Mouse (Mus musculus) left cerebral cortex, postnatal 4 days (tissue): ENCODE measurements around the gene Dstyk. TPM values are rescaled to one million over a fixed set of nuclear protein-coding genes. Genes with fewer than 3 reads are reported as not detected.

ENCODE experiments used
- DNase-seq: peaks from one replicate; pipeline ENCODE4 v3.0.0-alpha.2; 2022
- intact Hi-C: fragments of 180-260 bp; cut with DNase I; formaldehyde crosslinking; loops from one replicate; pipeline ENCODE4 v1.15.1; 2025
- total RNA-seq, 2 experiments: library from RNA; stranded (reverse); gene quantifications; 2 replicates each; pipeline ENCODE4 v1.2.3; 2021

Gene Dstyk
- total RNA-seq, 2 experiments from 2014 or later, result 22.0 to 23.9 TPM

DNA sequence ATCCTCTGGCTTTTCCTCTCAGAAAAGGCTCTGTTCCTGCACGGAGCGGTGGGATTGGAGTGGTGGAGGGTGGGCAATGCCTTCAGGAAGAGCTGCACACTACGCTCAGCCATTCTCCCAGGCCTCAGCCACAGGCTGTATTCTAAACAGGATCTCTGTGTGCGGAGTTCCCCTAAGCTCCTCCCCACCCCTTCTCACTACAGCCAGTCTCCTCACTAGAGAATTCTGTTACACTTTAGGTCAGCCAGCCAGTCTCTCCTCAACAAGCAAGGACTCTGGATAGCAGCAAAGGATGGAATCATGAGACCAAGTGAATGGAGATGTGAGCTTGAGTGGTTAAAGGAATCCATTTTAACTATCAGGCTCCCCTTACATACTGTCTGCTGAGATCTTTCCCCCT, 29.4 kb upstream of the Dstyk start:
- intact Hi-C loops, result no loop called here
- DNase-seq, result no peak

- intact Hi-C loops, result no loop called here
These were observed 28.2 kb upstream of the Dstyk start for GRCm38 (mm10) chr1:132388813-132389803.

DNA sequence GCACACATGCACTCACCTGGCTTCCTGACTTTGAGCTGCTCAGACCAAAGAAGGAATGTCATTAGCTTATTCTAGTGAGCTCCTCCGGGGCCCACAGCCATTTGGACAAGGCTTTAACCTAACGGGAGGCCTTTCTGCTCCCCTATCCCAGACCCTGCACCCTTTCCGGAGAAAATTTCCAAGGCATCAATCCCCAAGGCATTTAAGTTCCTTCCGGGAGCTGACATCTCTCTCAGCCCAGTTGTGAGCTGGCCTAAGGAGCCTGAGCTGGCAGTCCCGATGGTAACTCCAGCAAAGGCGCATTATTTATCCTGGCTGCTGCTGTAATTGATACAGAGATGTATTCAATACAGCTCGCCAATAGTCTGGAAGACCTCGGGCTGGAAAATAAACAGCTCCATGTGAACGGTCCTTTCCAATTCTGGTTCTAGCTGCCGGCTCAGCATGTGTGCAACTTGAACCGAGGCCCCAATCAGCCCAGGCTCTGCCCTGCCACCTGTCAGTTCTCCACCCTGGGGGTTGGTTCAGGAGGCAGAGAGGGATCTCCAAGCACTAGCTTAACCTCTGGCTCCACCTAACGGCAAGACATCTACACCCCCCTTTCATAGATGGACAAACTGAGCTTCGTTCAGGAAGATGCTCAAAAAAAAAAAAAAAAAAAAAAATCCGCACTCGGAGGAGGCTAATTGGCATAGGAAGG, 27.3 kb upstream of the Dstyk start:
- intact Hi-C loops, result no loop called here
- peak; percentile 75 for DNase-seq

More at GRCm38 (mm10) chr1:132388813-132389803, 28.2 kb upstream of the Dstyk start:
- DNase-seq, result no peak

- intact Hi-C loops, result no loop called here
- peak; percentile 60 for DNase-seq
These were observed 26.4 kb upstream of the Dstyk start, which contains the start of gene Tmcc2 for GRCm38 (mm10) chr1:132390691-132391579. Tmcc2 (minus strand) TSS chr1:132391281.

DNA sequence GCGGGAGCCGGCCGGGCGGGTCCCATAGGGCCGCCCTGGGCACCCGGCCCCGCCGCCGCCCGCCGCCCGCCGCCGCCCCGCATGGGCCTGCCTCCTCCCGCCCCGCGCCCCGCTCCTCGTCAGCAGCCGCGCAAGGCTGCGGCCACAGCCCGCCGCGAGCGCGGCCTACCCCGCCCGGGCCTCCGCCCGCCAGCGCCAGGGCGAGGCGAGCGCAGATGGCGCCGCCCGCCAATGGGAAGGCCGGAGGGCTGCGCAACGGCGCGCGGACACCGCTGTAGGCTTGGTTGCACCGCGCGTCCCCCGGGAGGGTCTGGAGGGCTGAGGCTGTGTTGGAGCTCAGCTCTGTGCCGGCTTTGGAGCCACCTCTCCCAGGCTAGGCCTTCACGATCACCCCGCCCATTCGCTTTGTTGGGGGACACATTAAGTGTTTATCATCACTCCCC, 25.8 kb upstream of the Dstyk start:
- intact Hi-C loops, result no loop called here
- peak; percentile 92 for DNase-seq

- no peak for DNase-seq
- intact Hi-C loops, result no loop called here
These were observed 24.5 kb upstream of the Dstyk start for GRCm38 (mm10) chr1:132392872-132393271.

- intact Hi-C loops, result no loop called here
- no peak for DNase-seq
These were observed 20.6 kb upstream of the Dstyk start for GRCm38 (mm10) chr1:132396705-132397104.

DNA sequence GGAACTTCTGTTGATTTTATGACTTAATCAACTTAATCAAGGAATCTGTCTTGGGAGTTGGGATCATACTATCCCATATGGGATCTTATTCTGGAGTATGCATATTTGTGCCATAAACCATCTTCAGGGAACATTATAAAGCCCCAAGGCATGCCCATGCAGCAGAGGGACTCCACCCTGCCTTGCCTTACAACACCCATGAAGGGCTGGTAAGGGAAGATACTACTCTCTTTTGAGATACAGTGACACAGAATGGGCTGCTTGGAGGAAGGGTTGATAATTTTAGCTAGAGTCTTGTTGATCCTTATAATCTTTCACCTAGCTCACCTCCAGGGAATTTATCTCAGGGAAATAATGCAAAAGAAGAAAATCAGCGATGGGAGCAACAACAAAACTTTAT, 16.8 kb upstream of the Dstyk start:
- intact Hi-C loops, result no loop called here
- no peak for DNase-seq

DNA sequence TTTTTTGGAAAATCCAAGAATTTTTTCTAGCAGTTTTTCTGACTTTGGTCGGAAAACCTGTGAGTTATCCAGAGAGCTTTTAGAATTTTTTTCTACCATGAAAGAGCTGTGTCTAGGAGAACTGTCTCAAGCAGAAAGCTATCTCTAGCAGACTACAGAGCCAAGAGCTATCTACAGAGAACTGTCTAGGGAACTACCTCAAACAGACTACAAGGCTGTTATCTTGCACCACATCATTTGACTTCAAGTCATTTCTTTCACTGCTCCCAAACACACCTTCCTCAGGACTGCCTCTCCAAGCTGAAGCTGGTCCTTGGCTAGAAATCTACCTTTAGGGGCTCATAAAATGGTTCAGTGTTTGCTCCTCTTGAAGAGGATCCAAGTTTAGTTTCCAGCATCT, 15.5 kb upstream of the Dstyk start:
- DNase-seq, result no peak
- intact Hi-C loops, result no loop called here

DNA sequence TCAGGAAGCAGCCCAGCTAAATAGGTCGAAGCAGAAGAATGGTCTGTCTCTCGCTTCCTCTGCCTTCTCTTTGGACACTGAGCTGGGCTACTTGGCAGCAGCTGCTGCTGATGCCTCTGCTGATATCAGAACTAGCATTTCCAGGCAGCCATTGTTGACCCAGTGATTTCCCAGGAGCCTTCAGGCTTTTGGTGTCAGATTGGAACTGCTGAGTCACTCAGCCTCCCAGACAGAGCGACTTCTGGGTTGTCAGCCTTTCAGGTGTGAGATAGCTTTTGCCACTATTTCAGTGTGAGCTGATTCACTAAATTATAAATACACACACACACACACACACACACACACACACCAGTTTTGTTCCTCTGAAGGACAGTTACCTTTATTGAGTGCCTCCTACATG, 6.7 kb upstream of the Dstyk start:
- DNase-seq, result no peak
- intact Hi-C loops, result no loop called here

- intact Hi-C loops, result no loop called here
- no peak for DNase-seq
These were observed 962 bp upstream of the Dstyk start for GRCm38 (mm10) chr1:132416244-132416942.

GRCm38 (mm10) chr1:132416943-132417290, 438 bp upstream of the Dstyk start:
- intact Hi-C loops, result no loop called here
- no peak for DNase-seq

DNA sequence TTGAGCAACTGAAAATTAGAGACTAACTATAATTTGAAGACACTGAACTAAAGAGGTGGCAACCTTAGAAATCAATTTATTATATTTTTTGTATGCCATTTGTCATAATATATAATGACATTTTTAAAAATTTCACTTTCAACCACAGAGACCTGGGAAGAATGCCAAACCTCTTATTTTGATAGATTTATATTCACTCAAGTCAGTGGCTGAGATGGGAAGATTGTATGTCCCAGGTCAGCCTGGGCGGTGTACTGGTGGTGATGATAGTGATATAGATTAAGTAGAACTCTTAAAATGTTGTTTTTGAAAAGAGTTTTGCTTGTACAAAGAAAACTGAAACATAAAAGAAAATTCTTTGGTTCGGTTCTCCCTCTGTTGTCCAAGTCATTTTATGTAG, 2.9 kb downstream of the Dstyk start:
- DNase-seq, result no peak
- intact Hi-C loops, result no loop called here

GRCm38 (mm10) chr1:132420662-132421061, 3.3 kb downstream of the Dstyk start:
- intact Hi-C loops, result no loop called here
- no peak for DNase-seq

DNA sequence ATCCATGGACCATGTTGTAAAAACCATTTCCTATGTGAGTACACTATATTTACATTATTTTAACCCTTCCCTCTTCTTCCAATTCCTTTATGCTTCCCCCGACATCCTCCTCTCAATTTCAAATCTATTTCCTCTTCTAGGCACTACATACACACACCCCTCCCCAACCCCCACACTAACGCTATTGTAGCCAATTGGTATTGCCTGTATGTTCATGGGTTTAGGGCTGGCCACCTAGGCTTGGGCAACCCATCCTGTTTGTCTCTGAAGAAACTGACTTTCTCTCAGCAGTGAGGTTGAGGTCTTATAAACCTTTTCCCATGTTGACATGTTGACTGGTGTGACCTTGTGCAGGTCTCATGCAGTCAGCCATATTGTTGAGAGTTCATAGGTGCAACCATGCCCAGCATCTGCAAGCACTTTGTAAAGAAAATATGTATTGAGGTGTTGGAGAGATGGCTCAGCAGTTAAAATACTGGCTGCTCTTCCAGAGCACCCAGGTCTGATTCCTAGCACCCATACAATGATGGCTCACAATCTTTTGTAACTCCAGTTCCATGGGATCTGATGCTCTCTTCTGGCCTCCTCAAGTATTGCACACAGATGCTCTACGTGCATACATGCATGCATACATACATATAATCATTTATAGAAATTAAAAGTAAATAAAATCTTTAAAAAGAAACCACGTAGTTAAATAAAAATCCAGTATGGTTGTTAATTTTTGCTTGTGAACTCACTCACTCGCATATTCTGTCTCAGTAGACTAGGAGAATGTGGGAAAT, 5.7 kb downstream of the Dstyk start:
- intact Hi-C loops, result no loop called here
- no peak for DNase-seq

- intact Hi-C loops, result no loop called here
- peak; percentile 21 for DNase-seq
These were observed 8.2 kb downstream of the Dstyk start for GRCm38 (mm10) chr1:132425600-132425999.

- DNase-seq, result peak; percentile 75
- intact Hi-C loops, result no loop called here
These were observed 13.5 kb downstream of the Dstyk start for GRCm38 (mm10) chr1:132430818-132431217.

DNA sequence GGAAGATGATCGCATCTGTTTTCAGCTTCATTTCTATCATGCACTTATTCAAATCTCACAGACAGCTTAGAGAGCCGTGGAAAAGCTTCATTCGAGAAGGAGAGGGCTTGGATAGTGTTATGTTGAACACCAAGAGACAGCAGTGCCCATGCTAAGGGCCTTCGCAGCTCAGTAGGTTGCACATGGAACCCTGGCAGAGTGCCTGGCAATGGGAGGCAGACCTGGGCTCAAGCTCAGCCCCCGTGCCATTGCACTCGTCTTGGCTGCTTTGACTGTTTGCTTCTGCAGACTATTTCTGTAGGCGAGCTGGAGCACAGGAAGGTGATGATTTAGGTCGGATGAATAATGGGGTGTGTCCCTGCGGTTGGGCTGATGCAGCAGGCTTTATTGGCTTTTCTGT, 14.4 kb downstream of the Dstyk start:
- DNase-seq, result peak; percentile 93
- intact Hi-C loops, result no loop called here

GRCm38 (mm10) chr1:132433349-132433748, 16.0 kb downstream of the Dstyk start:
- peak; percentile 75 for DNase-seq
- intact Hi-C loops, result no loop called here
